Mouse (Mus musculus) urinary bladder, postnatal 25 days (tissue): ENCODE measurements around the gene Tceal9.
"Not testable (repeated sequence)": the region's sequence is repeated elsewhere in the genome, so short reads cannot be mapped to it uniquely, and the experiment has no call there.

Experiments used
- DNase-seq: peaks from one replicate; pipeline ENCODE4 v3.0.0; 2022; ENCODE audit warnings: low spot score

Gene Tceal9

GRCm38 (mm10) chrX:136270393-136271111, 25.7 kb downstream of the Tceal9 start:
- not testable (repeated sequence) for DNase-seq

DNA sequence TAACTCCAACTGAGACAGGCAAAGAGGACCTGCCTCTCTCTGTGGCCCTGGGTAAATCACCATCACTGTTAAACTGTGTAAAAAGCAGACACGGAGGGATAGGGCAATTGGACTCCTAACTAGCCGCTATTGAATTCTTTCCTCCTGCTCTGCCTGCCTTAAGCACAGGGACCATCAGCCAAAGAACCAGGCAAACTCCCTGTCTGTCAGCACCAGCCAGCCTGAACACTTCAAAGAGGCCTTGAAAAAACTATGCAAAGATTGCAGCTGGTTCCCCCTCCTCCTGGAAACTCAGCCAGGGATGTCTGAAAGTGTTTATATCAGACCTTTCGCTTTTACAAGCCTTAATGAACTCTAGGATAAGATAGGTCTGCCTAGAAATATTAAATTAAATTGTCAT, 29.7 kb downstream of the Tceal9 start:
- DNase-seq: no peak

DNA sequence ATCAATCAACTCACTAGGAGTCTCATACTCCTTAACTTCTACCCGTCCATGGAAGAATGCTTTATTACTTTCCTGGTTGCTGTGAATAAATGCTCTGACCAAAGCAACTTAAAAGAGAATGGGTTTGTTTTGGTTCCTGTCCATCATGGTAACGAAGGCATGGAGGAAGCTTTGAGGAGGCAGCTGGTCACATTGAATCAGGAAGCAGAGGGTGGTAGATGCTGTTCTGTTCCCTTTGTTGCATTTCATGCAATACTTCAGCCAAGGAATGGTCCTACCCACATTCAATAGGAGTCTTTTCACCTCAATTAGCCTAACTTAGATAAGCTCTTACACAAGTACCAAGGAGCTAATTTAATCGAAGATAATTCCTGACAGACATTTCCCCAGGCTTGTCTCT, 30.5 kb downstream of the Tceal9 start:
- DNase-seq: no peak

GRCm38 (mm10) chrX:136277577-136277976, 32.7 kb downstream of the Tceal9 start:
- no peak for DNase-seq

- no peak for DNase-seq
These were observed 33.5 kb downstream of the Tceal9 start for GRCm38 (mm10) chrX:136278401-136278800.

DNA sequence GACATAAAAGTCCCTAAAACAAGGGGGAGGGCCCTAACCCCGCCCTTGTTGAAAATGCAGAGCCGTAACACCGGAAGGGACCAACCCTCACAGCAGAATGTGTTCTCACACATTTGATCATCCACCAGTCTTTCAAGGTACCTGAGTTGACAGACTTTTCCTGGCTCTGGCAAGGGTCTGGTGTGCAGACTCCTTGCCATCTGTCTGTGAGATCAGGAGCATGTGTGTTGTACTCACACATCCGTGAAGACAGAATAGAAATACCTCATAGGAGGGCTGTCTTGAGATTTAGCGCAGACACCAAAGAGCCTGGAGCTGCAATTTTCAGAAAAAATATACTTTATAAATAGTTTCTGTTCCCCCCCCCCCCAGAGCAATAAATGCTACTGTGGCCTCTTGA, 34.5 kb downstream of the Tceal9 start:
- no peak for DNase-seq

- no peak for DNase-seq
These were observed 46.0 kb downstream of the Tceal9 start for GRCm38 (mm10) chrX:136290817-136291281.
